Mouse (Mus musculus): ENCODE measurements around the gene 4930550L24Rik.

Gene 4930550L24Rik

DNA sequence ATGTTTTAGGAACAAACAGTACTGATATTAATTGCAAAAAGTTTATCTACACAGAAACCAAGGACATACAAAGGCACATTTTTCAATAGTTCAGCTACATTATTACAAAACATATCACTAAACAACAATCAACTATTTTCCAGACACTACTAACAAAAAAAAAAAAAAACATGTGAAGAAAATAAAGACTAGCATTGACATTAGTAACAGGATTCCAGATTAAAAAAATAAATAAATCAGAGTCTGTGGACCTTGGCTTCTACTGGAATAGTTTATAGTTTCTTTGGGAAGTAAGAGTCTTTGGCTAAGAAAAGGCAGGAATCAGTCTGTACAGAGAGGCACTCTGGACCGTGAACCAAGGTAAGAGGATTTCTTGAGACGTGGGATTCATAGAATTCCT lies at the start of gene 4930550L24Rik:
Gene 4930550L24Rik, plus strand, starts transcription at position 301 of the 400 bp plus-strand sequence.
- DNase-seq = no peak

DNA sequence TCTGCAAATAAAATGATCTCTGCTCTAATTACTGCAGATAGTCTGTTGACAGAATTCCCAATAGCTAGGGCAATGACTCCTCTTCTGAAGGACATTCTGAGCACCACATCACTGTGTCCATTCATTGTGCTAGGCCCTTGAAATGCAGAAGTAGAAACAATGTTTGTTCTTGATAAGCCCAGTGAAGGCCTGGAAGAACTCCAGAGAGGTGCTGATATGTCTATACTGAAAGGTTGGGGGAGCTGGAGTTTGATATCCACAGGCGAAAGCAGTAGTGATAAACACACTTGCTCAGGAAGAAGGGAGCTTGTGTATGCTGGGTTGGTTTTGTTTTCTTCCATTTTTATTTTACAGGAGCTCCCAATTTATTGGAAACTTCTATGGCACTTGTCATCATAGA lies 8.4 kb upstream of the 4930550L24Rik start:
- no peak for DNase-seq

DNA sequence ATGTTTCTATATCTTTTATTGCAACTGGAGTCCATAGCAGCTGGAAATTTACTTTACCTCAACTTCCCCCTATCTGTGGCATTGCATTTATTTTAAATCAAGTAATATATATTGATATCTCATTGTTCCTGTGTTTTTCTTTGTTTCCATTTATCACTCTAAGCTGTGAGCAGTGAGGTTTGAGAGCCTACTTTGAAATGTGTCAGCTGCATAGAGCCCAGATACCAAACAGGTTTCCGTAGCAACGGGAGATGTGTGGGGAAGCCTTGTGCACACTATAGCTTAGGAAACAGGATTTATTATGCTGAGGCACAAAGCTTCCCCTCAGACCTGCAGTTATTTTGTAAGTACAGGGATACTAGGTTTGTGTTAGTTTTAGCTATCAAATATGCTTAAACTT lies 58.8 kb downstream of the 4930550L24Rik start:
- no peak for DNase-seq

Measured in cerebellum, adult 18-20 months (tissue).